Mouse (Mus musculus) bone marrow macrophage, adult 2 months (primary cell): ENCODE measurements around the gene Ablim1.

ENCODE experiments used
- CTCF ChIP-seq: IDR thresholded peaks from 2 replicates; pipeline ENCODE4 v1.5.1; 2012; ENCODE audit warnings: low read depth, mild to moderate bottlenecking, low read length, moderate library complexity
- POLR2A ChIP-seq: IDR thresholded peaks from 2 replicates; pipeline ENCODE4 v1.6.1; 2012; ENCODE audit warnings: mild to moderate bottlenecking, low read depth, low read length, borderline replicate concordance

DNA sequence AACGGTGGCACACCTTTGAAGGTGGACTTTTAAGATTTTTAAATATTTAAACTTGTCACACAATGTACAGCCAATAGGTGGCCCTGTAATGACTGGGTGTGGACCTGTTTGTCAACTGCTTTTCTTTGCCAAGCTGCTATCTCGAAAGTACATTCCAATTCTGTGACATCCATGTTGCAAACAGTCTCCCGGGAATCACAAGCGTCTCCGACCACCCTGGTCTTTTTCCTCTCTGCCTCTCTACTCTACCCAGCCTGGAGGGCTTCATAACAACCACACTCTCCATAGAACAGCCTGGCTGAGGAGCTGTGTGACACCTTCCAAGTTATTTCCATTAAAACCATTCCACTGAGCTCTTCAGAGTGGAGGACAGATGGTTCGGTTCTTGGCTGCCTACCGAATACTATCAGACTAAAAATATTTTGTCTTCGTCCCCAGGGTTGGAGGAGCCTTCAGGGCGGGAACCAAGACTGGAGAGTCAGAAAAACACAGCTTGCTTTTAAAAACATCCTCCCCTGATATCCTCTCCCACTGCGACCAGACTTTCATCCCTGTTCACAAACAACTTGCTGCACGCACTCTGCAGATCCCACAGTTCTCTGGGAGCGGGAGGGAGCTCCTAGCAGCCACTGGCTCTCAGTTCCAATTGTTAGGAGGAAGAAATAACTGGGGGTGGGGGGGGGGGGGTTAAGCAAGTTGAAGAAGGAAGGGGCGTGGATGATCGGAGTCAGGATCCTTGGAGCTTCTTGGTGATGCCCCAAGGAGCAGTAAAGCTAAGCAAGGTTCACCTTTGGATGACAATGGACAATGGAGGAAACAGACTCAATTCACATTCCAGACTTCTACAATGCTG, 216.3 kb downstream of the Ablim1 start:
- TF ChIP-seq CTCF, result no peak
- no peak for TF ChIP-seq POLR2A
